Mouse (Mus musculus) midbrain, embryonic 12.5 days (tissue): ENCODE data around the gene Mrgpra2b. TPM values are rescaled to one million over a fixed set of nuclear protein-coding genes. Genes with fewer than 3 reads are reported as not detected.

Source experiments
- polyA plus RNA-seq: library from polyadenylated mRNA; unstranded; fragments of >200 nt; fragmentation: Nextera tagmentation; extraction: Ambion mirVana; gene quantifications from 2 replicates; pipeline ENCODE4 v1.2.1, GENCODE M21; 2016

The Mrgpra2b gene
- polyA plus RNA-seq, 1 experiment from 2014 or later = not detected

Other genes starting within 250 kb of the Mrgpra2b start
- not detected in 2 replicates for gene Mrgpra1, start 174.6 kb downstream of the Mrgpra2b start, polyA plus RNA-seq
- gene Mrgpra2a, start 76.7 kb downstream of the Mrgpra2b start, polyA plus RNA-seq = not detected in 2 replicates
- not detected in 2 replicates for gene Mrgpra3, start 72.5 kb upstream of the Mrgpra2b start, polyA plus RNA-seq